Mouse (Mus musculus) stomach, embryonic 15.5 days (tissue): ENCODE data around the gene Ezr. TPM values are rescaled to one million over a fixed set of nuclear protein-coding genes. Genes with fewer than 3 reads are reported as not detected.
A peak's percentile ranks its signal among the peaks of the same experiment; 100 is the strongest.

ENCODE experiments used
- ATAC-seq: fragments of 200-750 bp; cut with Nextera tagmentation; 2 replicates; pipeline ENCODE4 v1.8.0; 2017; ENCODE audit warnings: low read depth, moderate number of reproducible peaks, moderate TSS enrichment; ENCODE audit not compliant: insufficient read depth, low FRiP score
- H3K27ac ChIP-seq: fragments of 300-500 bp; sonication (generic); 2 replicates; pipeline ENCODE4 v1.5.1; 2015; ENCODE audit warnings: mild to moderate bottlenecking, inconsistent platforms
- H3K27me3 ChIP-seq: fragments of 300-500 bp; sonication (generic); replicated peaks from 2 replicates; pipeline ENCODE4 v1.6.1; 2015; ENCODE audit warnings: inconsistent platforms
- H3K36me3 ChIP-seq: fragments of 300-500 bp; sonication (generic); 2 replicates; pipeline ENCODE4 v1.6.1; 2015; ENCODE audit warnings: inconsistent platforms
- H3K4me1 ChIP-seq: fragments of 300-500 bp; sonication (generic); 2 replicates; pipeline ENCODE4 v1.6.1; 2015; ENCODE audit warnings: inconsistent platforms
- H3K4me2 ChIP-seq: fragments of 300-500 bp; sonication (generic); 2 replicates; pipeline ENCODE4 v1.6.1; 2015; ENCODE audit warnings: mild to moderate bottlenecking, inconsistent platforms
- H3K4me3 ChIP-seq: fragments of 300-500 bp; sonication (generic); replicated peaks from 2 replicates; pipeline ENCODE4 v1.5.1; 2015; ENCODE audit warnings: inconsistent platforms
- H3K9ac ChIP-seq: fragments of 300-500 bp; sonication (generic); 2 replicates; pipeline ENCODE4 v1.6.1; 2015; ENCODE audit warnings: inconsistent platforms
- H3K9me3 ChIP-seq: fragments of 300-500 bp; sonication (generic); 2 replicates; pipeline ENCODE4 v1.6.1; 2016; ENCODE audit warnings: inconsistent platforms
- WGBS: fragments of 180-500 bp; shearing (Covaris S2); methylation state at CpG from one replicate; pipeline ENCODE4 v1.1.7; 2015; 5-methylcytosine and 5-hydroxymethylcytosine counted together
- polyA plus RNA-seq: library from polyadenylated mRNA; unstranded; fragments of >200 nt; fragmentation: Nextera tagmentation; extraction: Ambion mirVana; gene quantifications from 2 replicates; pipeline ENCODE4 v1.2.1, GENCODE M21; 2015

Ezr gene
- 223 and 228 TPM in 2 replicates for polyA plus RNA-seq

- Histone ChIP-seq H3K4me2 (peak within 1 kb of the TSS; percentile 84), H3K9ac (peak within 1 kb of the TSS; percentile 81), H3K27ac (peak within 1 kb of the TSS; percentile 97), H3K27me3 (no peaks in the 10 kb centered on the region), H3K9me3 (no peaks in the 10 kb centered on the region), H3K36me3 (no peaks in the 10 kb centered on the region), H3K4me3 (peak within 1 kb of the TSS; percentile 88), H3K4me1 (peaks cover 23% of the 10 kb centered on the region)
- peak; percentile 88 for ATAC-seq
- under 1% methylated on average over 52 of the region's 52 CpGs for WGBS
These were observed at the start of gene Ezr for GRCm38 (mm10) chr17:6782611-6783005. Ezr (minus strand) TSS chr17:6782784.

- H3K4me3 ChIP-seq: no peak overlapping the region
- no peak overlapping the region for H3K9ac ChIP-seq
- H3K27ac ChIP-seq: peak overlapping the region; percentile 97; the same call in 1 of the 2 replicates
- ATAC-seq: no peak
- H3K36me3 ChIP-seq: no peaks in the 10 kb centered on the region
- 46% methylated on average over 1 of the region's 1 CpGs for whole genome bisulfite sequencing
- H3K4me1 ChIP-seq: no peaks in the 10 kb centered on the region
- H3K9me3 ChIP-seq: no peaks in the 10 kb centered on the region
- no peaks in the 10 kb centered on the region for H3K27me3 ChIP-seq
- H3K4me2 ChIP-seq: no peak overlapping the region
These were observed 47.5 kb upstream of the Ezr start for GRCm38 (mm10) chr17:6830004-6830592.

DNA sequence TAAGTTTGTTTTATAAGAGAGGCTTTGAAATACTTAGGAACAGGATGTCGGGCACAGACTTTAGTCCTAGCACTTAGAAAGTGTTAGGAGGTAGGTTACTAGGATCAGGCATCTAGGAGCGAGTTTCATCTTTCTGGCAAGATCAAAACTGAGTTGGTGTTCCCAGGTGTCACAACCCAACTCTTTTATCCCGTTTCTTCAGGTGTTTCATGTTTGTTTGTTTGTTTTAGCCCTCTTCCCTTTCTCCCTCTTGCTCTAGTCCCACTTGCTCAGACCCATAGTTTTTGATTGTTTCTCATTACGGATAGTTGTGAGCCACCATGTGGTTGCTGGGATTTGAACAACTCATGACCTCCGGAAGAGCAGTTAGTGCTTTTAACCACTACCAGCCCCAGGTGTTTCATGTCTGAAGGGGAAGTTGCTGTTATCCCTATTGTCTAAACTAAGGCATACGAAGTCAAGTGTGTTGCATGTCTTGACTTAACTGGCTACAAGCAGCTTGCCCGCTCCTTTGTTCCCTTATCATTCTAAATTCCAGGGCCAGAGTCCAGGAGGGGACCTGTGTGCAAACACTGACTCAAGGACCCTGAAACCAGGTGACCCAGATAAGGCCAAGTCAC lies 46.1 kb upstream of the Ezr start:
- ATAC-seq: peak; percentile 10; the same call in 1 of the 2 replicates

GRCm38 (mm10) chr17:6827740-6828461 lies 45.3 kb upstream of the Ezr start:
- WGBS: 1% methylated on average over 64 of the region's 64 CpGs
- Histone ChIP-seq H3K4me1 (no peaks in the 10 kb centered on the region), H3K4me3 (peak overlapping the region; percentile 54), H3K27ac (peak overlapping the region; percentile 97), H3K9me3 (no peaks in the 10 kb centered on the region), H3K4me2 (peak overlapping the region; percentile 75), H3K36me3 (no peaks in the 10 kb centered on the region), H3K9ac (peak overlapping the region; percentile 38; the same call in 1 of the 2 replicates), H3K27me3 (no peaks in the 10 kb centered on the region)
- peak; percentile 98 for ATAC-seq

More for the DNA sequence above, 46.1 kb upstream of the Ezr start:
- no peak overlapping the region; the same call in 1 of the 2 replicates for H3K9ac ChIP-seq
- no peaks in the 10 kb centered on the region for H3K9me3 ChIP-seq
- WGBS: 36% methylated on average over 7 of the region's 7 CpGs
- H3K36me3 ChIP-seq: no peaks in the 10 kb centered on the region
- peak overlapping the region; percentile 75 for H3K4me2 ChIP-seq
- H3K4me3 ChIP-seq: peak overlapping the region; percentile 54
- H3K27me3 ChIP-seq: no peaks in the 10 kb centered on the region
- peak overlapping the region; percentile 97 for H3K27ac ChIP-seq
- H3K4me1 ChIP-seq: no peaks in the 10 kb centered on the region

DNA sequence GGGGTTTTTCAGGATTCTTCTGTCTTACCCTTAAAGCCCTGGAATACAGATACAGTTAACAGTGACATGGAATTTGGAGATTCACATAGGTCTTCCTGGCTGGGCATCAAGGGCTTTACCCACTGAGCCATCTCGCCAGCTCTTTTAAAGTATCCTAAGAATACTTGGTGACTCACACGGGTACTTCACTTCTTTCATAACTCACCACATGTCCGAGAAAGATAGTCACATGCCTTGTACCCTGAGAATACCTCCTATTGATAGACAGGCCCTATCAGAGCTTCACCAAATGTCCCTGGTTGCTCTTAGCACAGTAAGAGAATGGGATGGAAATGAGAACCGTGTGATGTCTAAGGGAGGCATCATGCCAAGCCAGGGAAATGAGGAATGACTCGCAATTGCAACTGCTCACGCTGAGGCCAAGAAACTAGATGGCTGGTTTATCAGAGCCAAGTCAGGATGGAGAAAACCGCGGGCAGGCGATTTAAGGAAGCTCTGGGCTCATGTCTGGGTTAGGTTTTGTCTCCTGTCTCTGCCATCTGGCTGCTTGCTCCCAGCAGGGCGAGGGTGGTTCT lies 44.7 kb upstream of the Ezr start:
- ATAC-seq: peak; percentile 29; the same call in 1 of the 2 replicates
- H3K27ac ChIP-seq: peak overlapping the region; percentile 97
- no peaks in the 10 kb centered on the region for H3K9me3 ChIP-seq
- no peaks in the 10 kb centered on the region for H3K27me3 ChIP-seq
- peak overlapping the region; percentile 54 for H3K4me3 ChIP-seq
- H3K4me1 ChIP-seq: no peaks in the 10 kb centered on the region
- H3K4me2 ChIP-seq: peak overlapping the region; percentile 75
- H3K36me3 ChIP-seq: no peaks in the 10 kb centered on the region
- WGBS: 34% methylated on average over 10 of the region's 10 CpGs
- H3K9ac ChIP-seq: peak overlapping the region; percentile 36; the same call in 1 of the 2 replicates

- Histone ChIP-seq H3K4me1 (peaks cover 5% of the 10 kb centered on the region; the same call in 1 of the 2 replicates), H3K27ac (no peak overlapping the region), H3K9ac (no peak overlapping the region), H3K27me3 (no peaks in the 10 kb centered on the region), H3K9me3 (no peaks in the 10 kb centered on the region), H3K36me3 (no peaks in the 10 kb centered on the region), H3K4me2 (no peak overlapping the region), H3K4me3 (no peak overlapping the region)
- WGBS: 71% methylated on average over 5 of the region's 5 CpGs
- no peak for ATAC-seq
These were observed 34.2 kb upstream of the Ezr start for GRCm38 (mm10) chr17:6816796-6817195.

GRCm38 (mm10) chr17:6816151-6816550 lies 33.6 kb upstream of the Ezr start:
- peak overlapping the region; percentile 5; the same call in 1 of the 2 replicates for H3K27ac ChIP-seq

DNA sequence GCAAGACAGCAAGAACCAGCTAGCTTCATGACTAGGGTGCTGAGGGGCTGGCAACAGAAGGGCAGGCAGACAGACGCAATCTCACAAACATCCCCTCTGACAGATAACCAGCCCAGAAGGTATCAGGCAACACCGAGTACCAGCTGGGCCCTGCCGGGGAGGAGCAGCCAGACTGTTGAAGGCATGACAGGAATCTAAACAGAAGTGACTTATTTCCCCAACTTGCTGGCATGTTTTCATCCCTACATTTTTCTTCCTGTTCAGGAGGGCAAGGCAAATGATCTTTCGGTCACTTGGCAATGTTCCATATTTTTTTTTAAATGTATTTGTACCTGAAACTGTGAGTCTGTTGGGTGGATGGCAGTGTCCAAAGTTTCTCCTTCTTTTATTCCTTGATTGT lies 32.1 kb upstream of the Ezr start:
- ATAC-seq: peak; percentile 45; the same call in 1 of the 2 replicates
- Histone ChIP-seq H3K9ac (no peak overlapping the region; the same call in 1 of the 2 replicates), H3K4me1 (peaks cover 5% of the 10 kb centered on the region; the same call in 1 of the 2 replicates), H3K36me3 (no peaks in the 10 kb centered on the region), H3K4me3 (no peak overlapping the region), H3K27ac (0 out of 2 replicates have a peak overlapping the region, but pooled peaks have one; percentile 3), H3K27me3 (no peaks in the 10 kb centered on the region), H3K9me3 (no peaks in the 10 kb centered on the region), H3K4me2 (no peak overlapping the region)
- 17% methylated on average over 4 of the region's 4 CpGs for WGBS

More at GRCm38 (mm10) chr17:6816151-6816550, 33.6 kb upstream of the Ezr start:
- WGBS: 50% methylated on average over 1 of the region's 1 CpGs
- Histone ChIP-seq H3K9ac (no peak overlapping the region), H3K4me2 (no peak overlapping the region), H3K4me3 (no peak overlapping the region), H3K36me3 (no peaks in the 10 kb centered on the region), H3K4me1 (peaks cover 5% of the 10 kb centered on the region; the same call in 1 of the 2 replicates), H3K9me3 (no peaks in the 10 kb centered on the region), H3K27me3 (no peaks in the 10 kb centered on the region)
- no peak for ATAC-seq

- Histone ChIP-seq H3K36me3 (no peaks in the 10 kb centered on the region), H3K4me1 (peaks cover 5% of the 10 kb centered on the region; the same call in 1 of the 2 replicates), H3K4me2 (no peak overlapping the region), H3K27me3 (no peaks in the 10 kb centered on the region), H3K9ac (no peak overlapping the region), H3K9me3 (no peaks in the 10 kb centered on the region), H3K27ac (peak overlapping the region; percentile 75), H3K4me3 (no peak overlapping the region)
- WGBS: 22% methylated on average over 3 of the region's 3 CpGs
- peak; percentile 6; the same call in 1 of the 2 replicates for ATAC-seq
These were observed 30.2 kb upstream of the Ezr start for GRCm38 (mm10) chr17:6812851-6813191.

- no peak overlapping the region for H3K4me3 ChIP-seq
- peak; percentile 41 for ATAC-seq
- H3K9ac ChIP-seq: no peak overlapping the region
- peak overlapping the region; percentile 75 for H3K27ac ChIP-seq
- 0 out of 2 replicates have a peak overlapping the region, but pooled peaks have one; percentile 13 for H3K4me2 ChIP-seq
- peaks cover 5% of the 10 kb centered on the region; the same call in 1 of the 2 replicates for H3K4me1 ChIP-seq
- no peaks in the 10 kb centered on the region for H3K9me3 ChIP-seq
- no peaks in the 10 kb centered on the region for H3K36me3 ChIP-seq
- 37% methylated on average over 7 of the region's 7 CpGs for WGBS
- no peaks in the 10 kb centered on the region for H3K27me3 ChIP-seq
These were observed 29.6 kb upstream of the Ezr start for GRCm38 (mm10) chr17:6811931-6812850.

DNA sequence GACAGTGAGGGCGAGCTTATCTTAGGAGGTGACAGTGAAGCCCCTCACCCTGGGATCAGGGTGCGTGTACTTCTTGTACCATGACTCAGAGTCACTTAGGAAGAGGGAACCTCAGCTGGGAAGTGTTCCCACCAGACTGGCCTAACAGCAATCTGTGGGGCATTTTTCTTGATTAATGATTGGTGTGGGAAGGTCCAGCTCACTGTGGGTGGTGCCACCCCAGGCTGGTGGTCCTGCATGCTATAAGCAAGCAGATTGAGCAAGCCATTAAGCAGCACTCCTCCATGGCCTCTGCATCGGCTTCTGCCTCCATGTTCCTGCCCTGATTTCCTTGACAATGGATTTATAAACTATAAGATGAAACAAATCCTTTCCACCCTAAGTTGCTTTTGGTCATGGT lies 26.7 kb upstream of the Ezr start:
- H3K4me1 ChIP-seq: peaks cover 5% of the 10 kb centered on the region; the same call in 1 of the 2 replicates
- 59% methylated on average over 3 of the region's 3 CpGs for WGBS
- peak overlapping the region; percentile 87; the same call in 1 of the 2 replicates for H3K27ac ChIP-seq
- H3K4me3 ChIP-seq: no peak overlapping the region
- no peak overlapping the region for H3K9ac ChIP-seq
- no peaks in the 10 kb centered on the region for H3K9me3 ChIP-seq
- no peaks in the 10 kb centered on the region for H3K36me3 ChIP-seq
- no peaks in the 10 kb centered on the region for H3K27me3 ChIP-seq
- no peak overlapping the region for H3K4me2 ChIP-seq
- ATAC-seq: no peak
